Mouse (Mus musculus): Measurements from ENCODE around the gene Galnt3. TPM values are rescaled to one million over a fixed set of nuclear protein-coding genes. Genes with fewer than 3 reads are reported as not detected.

Galnt3 gene
- polyA plus RNA-seq (2014; fragmentation: Nextera tagmentation; extraction: Ambion mirVana): 0.34 and 0.45 TPM in 2 replicates

DNA sequence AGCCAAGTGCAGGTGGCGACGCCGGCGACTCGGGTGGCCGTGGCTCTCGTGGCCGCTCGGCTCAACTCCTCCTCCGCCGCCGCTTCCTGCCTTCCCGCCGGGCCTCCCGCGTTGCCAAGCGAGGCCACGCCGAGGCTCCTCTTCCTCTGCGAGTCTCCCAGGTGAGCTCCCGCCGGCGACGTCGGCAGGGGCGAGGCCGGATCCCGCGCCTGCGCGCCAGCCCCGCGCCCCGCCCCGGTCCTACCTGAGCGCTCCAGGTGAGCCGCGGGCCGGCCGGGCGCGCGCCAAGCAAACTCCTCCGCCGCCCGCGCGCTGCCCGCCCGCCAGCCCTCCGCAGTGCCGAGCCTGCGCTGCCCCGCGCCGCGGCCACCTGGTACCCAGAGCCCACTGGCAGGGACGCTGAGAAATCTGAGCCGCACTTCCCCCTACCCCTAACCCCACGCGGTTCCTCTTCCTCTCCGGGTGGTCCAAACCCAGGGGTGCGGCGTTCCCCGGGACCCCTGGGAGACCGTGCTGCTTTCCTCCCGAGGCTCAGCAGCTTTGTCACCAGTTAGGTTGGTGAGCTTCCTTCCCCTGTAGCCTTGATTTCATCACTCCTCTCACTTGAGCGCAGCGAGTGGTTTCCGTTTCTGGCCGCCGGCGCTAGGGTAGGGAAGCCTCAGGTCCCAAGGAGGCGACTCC is at the start of gene Galnt3:
Gene Galnt3 (minus strand): TSS at position 404 of the 681 bp plus-strand sequence.
- H3K9me3 ChIP-seq (ENCODE audit: control insufficient read depth, low read length): no peaks in the 10 kb centered on the region
- DNase-seq (ENCODE audit: low spot score) (peak; percentile 45), ATAC-seq (ENCODE audit: insufficient read depth, low FRiP score, low TSS enrichment) (peak; percentile 65; the same call in 1 of the 2 replicates)
- peaks cover 20% of the 10 kb centered on the region for H3K27me3 ChIP-seq (ENCODE audit: control insufficient read depth, insufficient read depth, low read length)
- H3K4me1 ChIP-seq (ENCODE audit: control insufficient read depth, insufficient read depth, low read length): no peaks in the 10 kb centered on the region; the same call in 1 of the 2 replicates
- WGBS: under 1% methylated on average over 67 of the region's 74 CpGs
- peak within 1 kb of the TSS; percentile 62 for H3K4me3 ChIP-seq (ENCODE audit: low read depth, low read length)
- H3K9ac ChIP-seq (ENCODE audit: low read length): peak within 1 kb of the TSS; percentile 59
- H3K4me2 ChIP-seq (ENCODE audit: low read depth): peak within 1 kb of the TSS; percentile 100
- no peaks in the 10 kb centered on the region for H3K36me3 ChIP-seq (ENCODE audit: control insufficient read depth, insufficient read depth, low read length)
- H3K27ac ChIP-seq (ENCODE audit: low read depth, low read length): no peak within 1 kb of the TSS

DNA sequence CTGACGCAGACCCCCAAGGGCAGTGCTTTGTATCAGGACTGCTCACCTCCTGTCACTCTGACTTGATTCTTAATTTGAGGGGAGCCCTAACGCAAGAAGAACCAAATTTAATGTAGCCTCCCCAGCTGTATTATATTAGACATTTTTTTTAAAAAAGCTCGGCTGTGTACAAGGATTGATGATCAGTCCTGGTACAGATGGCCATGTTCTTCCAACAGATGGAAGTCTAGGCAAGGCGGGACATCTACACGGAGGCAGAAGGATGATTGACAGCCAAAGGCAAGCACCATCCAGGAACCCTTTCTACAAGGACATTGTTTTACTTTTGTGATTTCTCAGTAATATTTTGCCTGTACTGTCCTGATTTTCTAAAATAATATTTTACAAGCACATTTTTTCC is 48.3 kb upstream of the Galnt3 start:
- H3K4me1 ChIP-seq (ENCODE audit: control insufficient read depth, insufficient read depth, low read length): peaks cover 4% of the 10 kb centered on the region
- no peak overlapping the region for H3K4me2 ChIP-seq (ENCODE audit: low read depth)
- H3K36me3 ChIP-seq (ENCODE audit: control insufficient read depth, insufficient read depth, low read length): no peaks in the 10 kb centered on the region
- 68% methylated on average over 5 of the region's 5 CpGs for WGBS
- H3K9me3 ChIP-seq (ENCODE audit: control insufficient read depth, low read length): no peaks in the 10 kb centered on the region
- DNase-seq (ENCODE audit: low spot score) (no peak), ATAC-seq (ENCODE audit: insufficient read depth, low FRiP score, low TSS enrichment) (no peak)
- no peak overlapping the region for H3K4me3 ChIP-seq (ENCODE audit: low read depth, low read length)
- no peaks in the 10 kb centered on the region for H3K27me3 ChIP-seq (ENCODE audit: control insufficient read depth, insufficient read depth, low read length)
- no peak overlapping the region for H3K27ac ChIP-seq (ENCODE audit: low read depth, low read length)
- H3K9ac ChIP-seq (ENCODE audit: low read length): no peak overlapping the region

DNA sequence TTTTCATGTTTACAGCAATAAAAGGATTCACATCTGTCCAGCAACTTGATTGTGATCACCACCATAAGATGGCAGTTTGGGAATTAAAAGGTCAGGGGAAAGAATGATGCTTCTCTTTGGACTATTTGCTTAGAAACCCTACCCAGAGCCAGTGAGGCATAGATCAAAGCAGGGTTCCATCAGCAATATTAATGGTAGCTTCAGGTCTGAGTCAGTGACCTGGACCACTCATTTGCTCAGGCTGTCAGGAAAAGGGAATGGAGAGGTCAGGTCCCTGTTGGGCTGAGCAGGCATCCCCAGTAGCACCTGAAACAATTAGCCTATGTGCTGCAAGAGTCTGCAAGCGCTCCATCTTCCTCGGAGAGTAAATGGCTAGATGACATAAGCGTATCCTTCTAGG is 46.8 kb upstream of the Galnt3 start:
- H3K9ac ChIP-seq (ENCODE audit: low read length): no peak overlapping the region
- DNase-seq (ENCODE audit: low spot score) (peak; percentile 14), ATAC-seq (ENCODE audit: insufficient read depth, low FRiP score, low TSS enrichment) (no peak)
- 71% methylated on average over 3 of the region's 3 CpGs for WGBS
- no peaks in the 10 kb centered on the region for H3K9me3 ChIP-seq (ENCODE audit: control insufficient read depth, low read length)
- H3K27me3 ChIP-seq (ENCODE audit: control insufficient read depth, insufficient read depth, low read length): no peaks in the 10 kb centered on the region
- no peaks in the 10 kb centered on the region for H3K36me3 ChIP-seq (ENCODE audit: control insufficient read depth, insufficient read depth, low read length)
- no peak overlapping the region for H3K27ac ChIP-seq (ENCODE audit: low read depth, low read length)
- no peaks in the 10 kb centered on the region for H3K4me1 ChIP-seq (ENCODE audit: control insufficient read depth, insufficient read depth, low read length)
- no peak overlapping the region for H3K4me3 ChIP-seq (ENCODE audit: low read depth, low read length)
- H3K4me2 ChIP-seq (ENCODE audit: low read depth): no peak overlapping the region

DNA sequence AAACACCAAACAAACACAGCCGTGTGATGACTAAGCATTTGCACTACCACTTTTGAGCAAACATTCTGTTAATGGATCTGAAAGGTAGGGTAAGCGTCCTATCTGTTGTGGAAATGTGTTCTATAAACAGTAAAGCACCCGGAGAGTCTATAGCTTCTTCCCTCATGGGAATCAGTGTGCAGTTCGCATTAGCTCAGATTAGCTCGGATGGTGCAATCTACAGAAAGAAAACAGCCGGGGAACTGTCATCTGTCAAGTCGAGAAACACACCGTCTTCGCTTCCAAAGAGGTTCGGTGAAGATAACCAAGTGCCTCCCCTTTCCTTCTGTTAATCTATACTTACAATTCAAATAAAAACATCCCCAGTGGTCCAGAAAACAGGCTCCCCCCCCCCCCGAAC is 45.9 kb upstream of the Galnt3 start:
- no peak overlapping the region for H3K4me2 ChIP-seq (ENCODE audit: low read depth)
- no peak overlapping the region for H3K27ac ChIP-seq (ENCODE audit: low read depth, low read length)
- no peak for DNase-seq (ENCODE audit: low spot score)
- H3K27me3 ChIP-seq (ENCODE audit: control insufficient read depth, insufficient read depth, low read length): no peaks in the 10 kb centered on the region
- H3K36me3 ChIP-seq (ENCODE audit: control insufficient read depth, insufficient read depth, low read length): no peaks in the 10 kb centered on the region
- no peaks in the 10 kb centered on the region for H3K4me1 ChIP-seq (ENCODE audit: control insufficient read depth, insufficient read depth, low read length)
- 76% methylated on average over 11 of the region's 11 CpGs for WGBS
- no peak overlapping the region for H3K9ac ChIP-seq (ENCODE audit: low read length)
- no peak overlapping the region for H3K4me3 ChIP-seq (ENCODE audit: low read depth, low read length)
- no peak for ATAC-seq (ENCODE audit: insufficient read depth, low FRiP score, low TSS enrichment)
- no peaks in the 10 kb centered on the region for H3K9me3 ChIP-seq (ENCODE audit: control insufficient read depth, low read length)

DNA sequence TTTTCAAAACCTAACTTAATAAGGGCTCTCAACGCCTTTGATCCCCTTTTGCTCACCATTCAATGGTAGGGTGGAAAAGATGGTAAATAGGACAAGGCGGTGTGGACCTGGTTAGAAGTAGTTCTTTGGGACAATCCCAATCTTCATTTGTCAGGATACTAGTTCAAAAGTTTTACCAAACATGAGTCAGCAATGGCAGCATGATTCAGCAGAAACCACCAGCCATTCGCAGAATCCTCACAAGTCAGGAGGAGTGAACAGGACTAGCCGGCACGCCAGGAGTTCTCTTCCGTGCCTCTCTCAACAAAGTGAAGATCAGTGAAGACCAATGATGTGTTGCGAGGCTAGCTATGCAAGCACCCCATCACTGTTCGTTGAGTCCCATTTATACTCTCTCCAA is 40.2 kb upstream of the Galnt3 start:
- H3K4me2 ChIP-seq (ENCODE audit: low read depth): no peak overlapping the region
- H3K9ac ChIP-seq (ENCODE audit: low read length): no peak overlapping the region
- H3K27me3 ChIP-seq (ENCODE audit: control insufficient read depth, insufficient read depth, low read length): no peaks in the 10 kb centered on the region
- H3K4me3 ChIP-seq (ENCODE audit: low read depth, low read length): no peak overlapping the region
- WGBS: 91% methylated on average over 8 of the region's 8 CpGs
- H3K4me1 ChIP-seq (ENCODE audit: control insufficient read depth, insufficient read depth, low read length): no peaks in the 10 kb centered on the region
- DNase-seq (ENCODE audit: low spot score) (no peak), ATAC-seq (ENCODE audit: insufficient read depth, low FRiP score, low TSS enrichment) (no peak)
- no peaks in the 10 kb centered on the region for H3K36me3 ChIP-seq (ENCODE audit: control insufficient read depth, insufficient read depth, low read length)
- no peak overlapping the region for H3K27ac ChIP-seq (ENCODE audit: low read depth, low read length)
- H3K9me3 ChIP-seq (ENCODE audit: control insufficient read depth, low read length): no peaks in the 10 kb centered on the region

DNA sequence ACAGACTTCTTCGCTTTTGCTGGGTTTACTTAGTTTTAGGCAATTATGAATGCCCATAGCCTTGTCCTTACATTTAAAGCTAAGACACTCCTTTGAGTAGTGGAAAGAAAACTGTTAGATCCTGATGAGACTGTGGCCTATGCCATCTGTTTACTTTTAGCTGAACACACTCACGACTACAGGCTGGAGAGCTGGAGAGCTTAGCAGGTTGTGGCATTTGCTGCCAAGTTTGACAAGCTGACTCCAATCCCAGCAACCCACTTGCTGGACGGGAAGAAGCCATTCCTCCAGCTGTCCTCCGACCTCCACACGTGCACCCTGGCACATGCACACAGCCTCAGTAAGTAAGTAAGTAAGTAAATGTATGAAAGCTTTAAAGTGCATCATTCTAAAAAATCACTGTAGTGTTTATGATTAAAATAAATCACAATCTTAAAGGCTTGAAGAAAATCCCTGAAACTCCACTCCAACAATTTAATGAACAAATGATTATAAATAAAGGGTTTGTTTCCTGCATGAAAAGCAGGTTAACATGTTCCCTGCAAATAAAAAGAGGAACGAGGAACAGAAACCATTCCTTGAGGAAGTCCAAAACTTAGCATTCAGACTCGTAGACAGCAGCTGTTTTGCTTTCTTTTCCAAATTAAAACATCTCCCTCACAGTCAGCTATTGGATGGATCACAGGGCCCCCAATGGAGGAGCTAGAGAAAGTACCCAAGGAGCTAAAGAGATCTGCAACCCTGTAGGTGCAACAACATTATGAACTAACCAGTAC is 33.5 kb upstream of the Galnt3 start:
- H3K9me3 ChIP-seq (ENCODE audit: control insufficient read depth, low read length): no peaks in the 10 kb centered on the region
- no peak overlapping the region for H3K4me2 ChIP-seq (ENCODE audit: low read depth)
- H3K36me3 ChIP-seq (ENCODE audit: control insufficient read depth, insufficient read depth, low read length): no peaks in the 10 kb centered on the region
- no peak overlapping the region for H3K9ac ChIP-seq (ENCODE audit: low read length)
- no peak overlapping the region for H3K4me3 ChIP-seq (ENCODE audit: low read depth, low read length)
- 74% methylated on average over 7 of the region's 7 CpGs for WGBS
- ATAC-seq (ENCODE audit: insufficient read depth, low FRiP score, low TSS enrichment): no peak
- H3K27me3 ChIP-seq (ENCODE audit: control insufficient read depth, insufficient read depth, low read length): no peaks in the 10 kb centered on the region
- no peaks in the 10 kb centered on the region for H3K4me1 ChIP-seq (ENCODE audit: control insufficient read depth, insufficient read depth, low read length)
- H3K27ac ChIP-seq (ENCODE audit: low read depth, low read length): no peak overlapping the region
- no peak for DNase-seq (ENCODE audit: low spot score)

DNA sequence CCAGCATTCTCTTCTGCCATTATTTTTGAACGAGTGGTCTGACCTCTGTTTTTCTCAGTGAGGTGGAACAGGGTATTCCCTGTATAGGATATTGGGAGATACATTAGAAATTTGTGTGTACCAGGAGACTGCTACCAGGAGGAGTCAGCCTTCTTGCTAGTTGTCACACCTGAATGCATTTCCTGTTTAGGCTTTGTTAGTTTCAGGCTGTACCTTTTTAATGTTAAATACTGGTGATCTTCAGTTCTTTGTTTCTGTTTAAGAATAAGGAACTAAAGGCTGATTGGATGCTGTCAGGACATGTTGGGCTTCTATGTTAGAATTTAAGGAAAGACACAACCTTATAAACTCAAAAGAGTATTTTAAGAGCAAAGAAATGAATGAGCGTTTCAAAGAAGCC is 26.6 kb upstream of the Galnt3 start:
- no peak overlapping the region for H3K4me2 ChIP-seq (ENCODE audit: low read depth)
- no peaks in the 10 kb centered on the region for H3K4me1 ChIP-seq (ENCODE audit: control insufficient read depth, insufficient read depth, low read length)
- H3K9me3 ChIP-seq (ENCODE audit: control insufficient read depth, low read length): no peaks in the 10 kb centered on the region
- 85% methylated on average over 2 of the region's 2 CpGs for WGBS
- H3K9ac ChIP-seq (ENCODE audit: low read length): no peak overlapping the region
- no peaks in the 10 kb centered on the region for H3K27me3 ChIP-seq (ENCODE audit: control insufficient read depth, insufficient read depth, low read length)
- no peak overlapping the region for H3K27ac ChIP-seq (ENCODE audit: low read depth, low read length)
- ATAC-seq (ENCODE audit: insufficient read depth, low FRiP score, low TSS enrichment): no peak
- DNase-seq (ENCODE audit: low spot score): no peak
- no peaks in the 10 kb centered on the region for H3K36me3 ChIP-seq (ENCODE audit: control insufficient read depth, insufficient read depth, low read length)
- no peak overlapping the region for H3K4me3 ChIP-seq (ENCODE audit: low read depth, low read length)

DNA sequence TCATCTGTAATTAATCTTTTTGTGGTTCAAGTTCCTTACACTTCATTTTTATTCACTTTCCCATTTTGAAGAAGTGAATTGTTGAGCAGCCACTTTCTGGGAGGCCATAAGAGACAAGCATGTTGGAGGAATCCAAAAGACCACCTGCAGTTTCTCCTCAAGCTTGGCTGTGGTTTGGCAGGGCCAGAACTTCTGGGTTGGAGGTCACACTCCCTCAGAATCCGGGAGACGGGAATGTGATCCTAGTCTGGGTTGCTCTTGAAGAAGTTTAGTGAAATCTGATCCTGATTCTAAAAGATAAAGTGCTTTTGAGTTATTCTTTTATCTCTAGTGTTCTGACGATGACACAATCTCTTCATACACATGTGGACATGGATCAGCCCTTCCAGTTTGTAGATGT is 25.7 kb upstream of the Galnt3 start:
- no peak for DNase-seq (ENCODE audit: low spot score)
- Histone ChIP-seq H3K36me3 (ENCODE audit: control insufficient read depth, insufficient read depth, low read length) (no peaks in the 10 kb centered on the region), H3K27me3 (ENCODE audit: control insufficient read depth, insufficient read depth, low read length) (no peaks in the 10 kb centered on the region), H3K9me3 (ENCODE audit: control insufficient read depth, low read length) (no peaks in the 10 kb centered on the region), H3K4me1 (ENCODE audit: control insufficient read depth, insufficient read depth, low read length) (no peaks in the 10 kb centered on the region), H3K4me3 (ENCODE audit: low read depth, low read length) (no peak overlapping the region), H3K4me2 (ENCODE audit: low read depth) (no peak overlapping the region), H3K9ac (ENCODE audit: low read length) (no peak overlapping the region), H3K27ac (ENCODE audit: low read depth, low read length) (no peak overlapping the region)
- 66% methylated on average over 3 of the region's 3 CpGs for WGBS
- ATAC-seq (ENCODE audit: insufficient read depth, low FRiP score, low TSS enrichment): no peak
